Mouse (Mus musculus): ENCODE results near the gene Prkcg.

Prkcg gene

DNA sequence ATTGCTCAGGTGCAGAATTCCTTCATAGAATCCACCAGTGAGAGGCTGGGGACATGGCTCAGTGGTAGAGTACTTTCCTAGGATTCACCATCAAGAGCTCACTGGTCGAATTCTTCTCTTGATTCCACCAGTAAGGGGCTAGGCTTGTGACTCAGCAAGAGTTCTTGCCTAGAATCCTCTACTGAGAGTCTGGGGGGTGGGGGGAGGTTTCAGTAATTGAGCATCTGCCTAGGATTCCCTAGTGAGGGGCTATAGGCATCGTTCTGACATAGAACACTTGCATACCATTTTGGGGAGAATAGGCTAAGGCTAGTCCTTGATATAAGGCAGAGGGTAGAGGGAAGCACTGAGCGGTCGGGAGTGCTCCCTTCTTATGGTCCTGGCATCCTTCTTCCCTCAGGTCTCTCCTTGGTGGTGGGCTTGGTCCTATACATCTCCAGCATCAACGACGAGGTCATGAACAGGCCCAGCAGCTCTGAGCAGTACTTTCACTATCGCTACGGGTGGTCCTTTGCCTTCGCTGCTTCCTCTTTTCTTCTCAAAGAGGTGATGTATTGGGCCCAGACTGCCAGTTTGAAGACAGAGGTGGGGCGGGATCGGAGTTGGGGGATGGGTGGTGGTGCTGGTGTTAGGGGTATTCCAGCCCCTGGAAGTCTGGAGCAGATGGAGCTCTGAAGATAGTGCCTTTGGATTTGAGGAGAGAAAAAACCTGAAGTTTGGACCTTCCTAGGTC lies 76.7 kb downstream of the Prkcg start:
- DNase-seq (ENCODE audit: low spot score) = no peak

GRCm38 (mm10) chr7:3366705-3367516 lies 77.9 kb downstream of the Prkcg start:
- no peak for DNase-seq (ENCODE audit: low spot score)

DNA sequence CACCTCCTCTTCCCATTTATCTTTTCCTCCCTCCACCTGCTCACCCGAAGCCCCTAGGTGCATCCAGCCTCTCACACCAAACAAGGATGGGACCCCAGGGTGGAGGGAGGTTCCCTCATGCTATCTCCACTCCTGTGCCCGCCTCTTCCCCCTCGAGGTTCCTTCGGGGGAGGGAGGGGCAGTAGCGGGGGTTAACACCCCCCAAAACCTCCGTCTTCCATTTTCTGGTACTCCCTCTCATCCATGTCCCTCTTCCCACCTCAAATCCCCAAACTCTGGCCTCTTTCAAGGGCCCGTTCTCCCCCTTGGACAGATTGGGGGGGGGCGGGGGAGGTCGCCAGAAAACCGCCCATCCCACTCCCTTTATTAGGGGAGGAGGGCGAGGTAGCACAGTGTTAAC lies 78.6 kb downstream of the Prkcg start:
- DNase-seq (ENCODE audit: low spot score) = no peak

GRCm38 (mm10) chr7:3368311-3368710 lies 79.3 kb downstream of the Prkcg start:
- no peak for DNase-seq (ENCODE audit: low spot score)

DNA sequence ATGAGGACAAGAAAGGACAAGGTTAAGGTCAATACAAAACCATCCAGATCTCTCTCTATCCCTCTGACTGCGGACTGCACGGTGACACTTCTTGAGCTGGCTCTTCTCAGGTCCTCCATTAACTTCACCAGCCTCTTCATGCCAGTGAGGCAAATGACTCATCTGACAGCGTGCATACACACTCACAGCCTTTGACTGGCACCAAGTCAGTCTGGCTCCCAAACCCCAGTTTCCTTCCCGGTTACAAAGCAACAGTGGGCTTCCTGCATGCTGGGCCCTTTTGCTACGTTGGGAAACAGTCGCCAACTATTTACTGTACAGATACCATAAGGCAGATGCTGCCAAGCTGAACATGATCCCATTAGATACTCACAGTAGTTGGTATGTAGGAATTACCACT lies 80.2 kb downstream of the Prkcg start:
- DNase-seq (ENCODE audit: low spot score) = no peak

- no peak for DNase-seq (ENCODE audit: low spot score)
These were observed 81.4 kb downstream of the Prkcg start for GRCm38 (mm10) chr7:3370407-3370806.

DNA sequence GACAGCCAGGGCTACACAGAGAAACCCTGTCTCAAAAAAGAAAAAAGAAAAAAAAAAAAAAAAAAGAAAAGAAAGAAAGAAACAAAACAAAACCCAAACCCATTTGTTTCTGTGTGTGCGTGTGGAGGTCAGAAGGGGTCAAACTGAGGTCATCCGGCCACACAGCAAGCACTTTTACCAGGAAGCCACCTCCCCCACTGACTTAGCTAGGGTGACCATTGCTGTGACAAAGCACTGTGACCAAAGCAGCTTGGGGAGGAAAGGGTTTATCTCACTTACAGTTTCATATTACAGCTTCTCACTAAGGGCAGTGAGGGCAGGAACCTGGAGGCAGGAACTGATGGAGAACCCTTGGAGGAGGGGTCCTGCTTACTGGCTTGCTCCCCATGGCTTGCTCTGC lies 83.4 kb downstream of the Prkcg start:
- DNase-seq (ENCODE audit: low spot score) = no peak

GRCm38 (mm10) chr7:3373754-3374153 lies 84.8 kb downstream of the Prkcg start:
- no peak for DNase-seq (ENCODE audit: low spot score)

DNA sequence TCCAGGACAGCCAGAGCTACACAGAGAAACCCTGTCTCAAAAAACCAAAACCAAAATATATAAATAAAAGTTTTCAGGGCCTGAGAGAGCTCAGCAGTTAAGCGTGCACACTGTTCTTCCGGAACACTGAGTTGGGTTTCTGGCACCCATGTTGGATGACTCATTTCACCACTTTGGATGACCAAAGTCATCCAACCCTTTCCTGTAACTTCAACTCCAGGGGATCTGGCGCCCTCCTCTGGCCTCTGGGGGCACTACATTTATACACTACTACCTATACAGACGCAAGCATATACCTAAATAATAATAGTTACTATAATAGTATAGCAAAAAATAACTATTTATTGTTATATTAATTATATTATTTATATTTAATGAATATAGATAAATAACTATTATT lies 87.9 kb downstream of the Prkcg start:
- peak; percentile 55 for DNase-seq (ENCODE audit: low spot score)
